Mouse (Mus musculus): ENCODE results near the gene Adam15.

The Adam15 gene

GRCm38 (mm10) chr3:89383651-89384255 lies 34.0 kb upstream of the Adam15 start:
- no peak for DNase-seq (ENCODE audit: low spot score)

- no peak for DNase-seq (ENCODE audit: low spot score)
These were observed 33.2 kb upstream of the Adam15 start for GRCm38 (mm10) chr3:89382950-89383349.

GRCm38 (mm10) chr3:89382033-89382882 lies 32.5 kb upstream of the Adam15 start:
- DNase-seq (ENCODE audit: low spot score) = no peak

DNA sequence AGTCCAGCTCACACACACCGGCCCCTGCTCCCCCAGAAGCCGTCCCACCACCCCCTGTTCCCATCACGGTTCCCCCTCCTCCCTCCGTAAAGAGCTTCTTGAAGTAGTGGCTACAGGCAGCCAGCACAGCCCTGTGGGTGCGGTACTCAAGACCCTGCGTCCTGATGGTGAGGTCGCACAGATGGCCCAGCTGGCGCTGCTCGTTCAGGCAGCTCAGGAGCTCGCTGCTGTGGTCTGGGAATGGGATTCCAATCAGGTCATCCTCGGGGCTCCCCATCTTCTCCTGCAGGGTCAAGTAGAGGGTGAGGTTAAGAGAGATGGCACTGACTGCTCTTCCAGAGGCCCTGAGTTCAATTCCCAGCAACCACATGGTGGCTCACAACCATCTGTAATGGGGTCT lies 31.4 kb upstream of the Adam15 start:
- no peak for DNase-seq (ENCODE audit: low spot score)

- no peak for DNase-seq (ENCODE audit: low spot score)
These were observed 30.9 kb upstream of the Adam15 start for GRCm38 (mm10) chr3:89380711-89381110.

GRCm38 (mm10) chr3:89380291-89380690 lies 30.5 kb upstream of the Adam15 start:
- DNase-seq (ENCODE audit: low spot score) = no peak

- no peak for DNase-seq (ENCODE audit: low spot score)
These were observed 29.8 kb upstream of the Adam15 start for GRCm38 (mm10) chr3:89379388-89380131.

DNA sequence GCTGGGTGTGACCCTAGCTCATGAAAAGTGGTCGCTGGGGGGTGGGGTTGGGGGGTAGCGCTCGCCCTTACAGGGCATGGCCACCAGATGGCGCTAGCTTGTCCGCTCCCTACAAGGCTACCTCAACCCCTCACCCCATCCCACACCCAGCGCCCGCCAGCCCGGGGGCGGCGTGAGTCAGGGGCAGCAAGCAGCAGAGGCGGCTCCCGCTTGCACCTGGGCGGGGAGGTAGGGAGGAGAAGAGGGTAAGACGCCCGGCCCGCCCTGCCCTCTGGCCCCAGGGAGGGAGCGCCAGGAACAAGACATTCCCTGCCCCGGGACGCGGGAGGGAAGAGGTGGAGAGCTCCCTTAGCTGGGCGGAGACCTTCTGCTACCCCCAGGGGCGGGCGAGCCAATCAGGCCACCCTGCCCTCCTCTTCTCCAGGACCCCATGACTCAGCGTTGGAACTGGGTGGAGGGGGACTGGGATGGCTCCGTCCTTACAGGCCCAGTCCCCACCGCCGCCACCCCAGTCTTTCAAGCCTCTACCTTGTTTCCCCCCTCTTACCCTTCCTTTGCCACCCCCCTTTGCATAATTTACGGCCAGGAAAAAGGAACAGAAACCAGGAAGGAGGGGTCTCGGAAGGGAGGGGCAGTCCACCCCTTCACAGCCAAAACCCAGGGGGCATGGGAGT lies 28.7 kb upstream of the Adam15 start:
- peak; percentile 72 for DNase-seq (ENCODE audit: low spot score)

GRCm38 (mm10) chr3:89377831-89378230 lies 28.0 kb upstream of the Adam15 start:
- no peak for DNase-seq (ENCODE audit: low spot score)

DNA sequence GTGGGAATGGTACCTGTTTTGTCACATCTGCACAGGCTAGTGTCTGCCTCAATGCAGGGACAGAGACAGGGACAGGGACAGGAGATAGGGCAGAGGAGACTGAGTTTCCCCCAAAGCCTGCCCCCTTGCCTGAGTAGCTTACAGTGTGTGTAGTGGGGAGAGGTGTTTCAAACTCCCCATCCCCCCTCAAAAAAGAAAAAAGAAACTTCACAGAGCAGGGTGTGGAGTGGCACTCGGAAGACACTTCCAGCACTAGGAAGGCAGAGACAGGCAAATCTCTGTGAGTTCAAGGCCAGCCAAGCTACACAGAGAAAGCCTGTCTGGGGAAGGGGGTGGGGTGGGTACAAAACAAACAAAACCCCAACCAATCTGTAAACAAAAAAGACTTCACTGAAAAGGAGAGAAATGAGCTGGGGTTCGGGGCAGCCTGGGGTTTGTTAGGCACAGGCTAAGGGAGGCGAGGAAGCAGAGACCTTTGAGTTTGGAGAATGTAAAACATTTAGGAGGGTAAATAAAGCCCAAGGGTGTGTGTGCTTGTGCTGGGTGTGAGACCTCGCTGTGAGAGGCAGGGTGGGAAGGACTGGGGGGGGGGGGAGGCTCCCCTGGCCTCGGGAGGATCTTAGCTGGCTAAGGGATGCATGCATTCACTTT lies 23.9 kb upstream of the Adam15 start:
- DNase-seq (ENCODE audit: low spot score) = no peak

DNA sequence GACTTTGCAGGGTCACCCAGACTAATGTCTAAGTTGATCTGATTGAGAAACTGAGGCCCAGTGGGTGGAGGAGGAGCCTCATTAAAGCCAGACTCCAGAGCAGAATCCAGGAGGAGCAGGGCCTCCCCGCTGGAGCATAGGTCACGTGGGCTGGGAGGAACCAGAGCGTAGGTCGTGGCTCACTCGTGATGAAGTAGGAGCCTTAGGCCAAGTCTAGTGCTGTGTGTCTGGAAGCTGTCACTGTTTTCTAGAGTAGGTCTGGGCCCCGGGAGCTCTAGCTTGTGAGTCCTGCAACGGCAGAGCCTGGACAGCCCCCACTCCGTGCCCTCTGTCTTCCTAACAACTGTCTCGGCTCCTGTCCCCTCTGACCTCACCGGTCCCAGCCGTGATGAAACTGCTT lies 17.5 kb upstream of the Adam15 start:
- no peak for DNase-seq (ENCODE audit: low spot score)

GRCm38 (mm10) chr3:89365486-89366414 lies 16.0 kb upstream of the Adam15 start:
- no peak for DNase-seq (ENCODE audit: low spot score)

GRCm38 (mm10) chr3:89365153-89365485 lies 15.3 kb upstream of the Adam15 start, which contains the start of gene Dcst1:
TSS of gene Dcst1 (minus strand) at chr3:89365253.
- no peak for DNase-seq (ENCODE audit: low spot score)

GRCm38 (mm10) chr3:89364631-89365030 lies 14.8 kb upstream of the Adam15 start:
- DNase-seq (ENCODE audit: low spot score) = no peak

DNA sequence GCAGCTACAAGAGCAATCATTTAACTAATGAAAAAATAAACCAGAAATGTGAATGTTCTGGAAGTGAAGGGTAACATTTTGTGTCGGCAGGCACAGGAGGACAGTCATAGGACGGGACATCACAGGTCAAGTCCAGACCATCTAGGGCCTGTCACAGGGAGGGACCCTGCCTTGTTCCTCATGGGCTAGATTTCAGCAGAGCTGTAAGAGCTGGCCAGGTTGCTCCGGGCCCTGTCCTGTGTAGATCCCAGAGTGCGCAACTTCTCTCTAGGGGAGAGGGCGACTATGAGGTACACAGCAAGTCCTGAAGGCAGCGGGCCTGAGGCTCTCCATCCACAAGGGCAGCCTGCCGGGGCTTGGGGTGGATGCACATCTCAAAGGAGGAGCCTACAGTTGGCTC lies 11.9 kb upstream of the Adam15 start, which contains the start of gene Dcst2:
Dcst2 (plus strand) TSS at position 301 of the 400 bp plus-strand sequence.
- no peak for DNase-seq (ENCODE audit: low spot score)

DNA sequence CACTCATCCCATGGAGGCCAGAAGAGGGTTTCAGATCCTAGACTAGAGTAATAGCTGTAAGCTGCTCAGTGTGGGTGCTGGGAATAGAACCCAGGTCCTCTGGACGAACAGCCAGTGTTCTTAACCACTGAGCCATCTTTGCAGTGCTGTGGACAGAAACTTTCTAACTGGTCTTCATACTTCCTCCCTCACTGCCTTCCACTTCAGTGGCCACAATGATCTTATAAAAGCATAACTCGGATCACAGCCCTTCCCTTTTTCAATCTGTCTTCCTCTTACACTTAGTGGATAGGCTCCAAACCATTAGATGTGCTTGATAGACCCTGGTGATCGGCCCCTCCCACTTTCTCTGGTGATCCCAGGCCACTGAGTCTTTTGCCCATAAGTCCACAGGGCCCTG lies 10.4 kb upstream of the Adam15 start:
- no peak for DNase-seq (ENCODE audit: low spot score)

GRCm38 (mm10) chr3:89359630-89360029 lies 9.8 kb upstream of the Adam15 start:
- DNase-seq (ENCODE audit: low spot score) = no peak

DNA sequence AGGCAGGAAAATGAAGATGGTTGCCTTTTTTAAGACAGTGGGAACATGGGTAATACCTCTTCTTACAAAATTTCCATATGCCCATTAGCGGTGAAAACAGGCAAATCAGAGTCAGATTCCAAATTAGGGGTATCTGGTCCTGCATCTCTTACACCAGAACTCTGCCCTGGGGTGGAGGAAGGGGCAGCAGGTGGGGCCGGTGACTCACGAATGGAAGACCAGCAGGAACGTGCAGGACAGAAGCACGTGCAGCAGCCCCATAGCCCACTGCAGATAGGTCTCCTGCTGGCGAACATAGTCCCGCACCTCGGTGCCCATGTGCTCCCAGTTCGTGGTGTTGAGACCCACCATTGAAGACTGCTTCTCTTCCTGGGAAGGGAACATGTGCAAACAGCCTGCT lies 6.2 kb upstream of the Adam15 start:
- no peak for DNase-seq (ENCODE audit: low spot score)

DNA sequence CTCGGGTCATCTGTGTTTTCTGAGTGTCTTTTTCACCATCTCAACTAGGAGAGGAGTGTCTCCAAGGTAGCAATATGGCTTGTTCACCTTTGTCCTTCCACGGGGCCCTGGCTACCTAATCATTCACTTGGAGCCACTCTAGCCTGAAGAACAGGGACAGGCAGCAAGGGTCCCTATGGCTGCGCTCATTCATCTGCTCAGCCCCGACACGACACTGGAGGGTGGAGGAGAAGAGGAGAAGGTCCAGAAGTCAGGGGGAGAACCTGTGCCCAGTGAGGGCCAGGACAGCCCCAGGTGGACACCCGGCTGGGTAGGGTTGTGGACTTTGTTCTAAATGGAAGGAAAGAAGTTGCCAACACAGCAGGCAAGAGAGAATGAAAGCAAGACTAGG lies 5.7 kb upstream of the Adam15 start:
- no peak for DNase-seq (ENCODE audit: low spot score)

GRCm38 (mm10) chr3:89354816-89355511 lies 5.2 kb upstream of the Adam15 start:
- peak; percentile 47 for DNase-seq (ENCODE audit: low spot score)
